Mouse (Mus musculus): ENCODE data around the gene Gm4969. TPM values are rescaled to one million over a fixed set of nuclear protein-coding genes. Genes with fewer than 3 reads are reported as not detected.

Gm4969 gene
- polyA plus RNA-seq, 1 experiment from 2014 or later = 0.30 TPM

DNA sequence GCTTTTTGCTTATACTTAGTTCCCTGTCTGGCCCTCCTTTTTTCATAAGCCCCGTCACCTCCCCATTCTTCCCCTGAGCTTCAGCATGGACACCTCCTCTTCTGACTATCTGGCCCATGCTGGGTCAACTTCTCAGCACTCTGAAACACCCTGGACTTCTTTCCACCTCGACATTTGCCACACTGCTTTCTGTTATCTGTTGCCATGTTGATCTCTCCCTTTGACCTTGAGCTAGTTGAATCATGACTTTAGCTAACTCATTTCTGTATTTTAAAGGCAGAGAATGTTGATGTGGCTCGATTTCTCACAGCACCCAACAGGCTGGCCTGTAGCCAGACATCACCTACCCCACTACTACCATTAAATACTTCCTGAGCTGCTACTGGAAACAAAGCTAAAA is 10.7 kb downstream of the Gm4969 start:
- no peak for ATAC-seq (ENCODE audit: low read depth)
- H3K36me3 ChIP-seq = no peaks in the 10 kb centered on the region
- no peak overlapping the region for H3K27ac ChIP-seq
- H3K9me3 ChIP-seq (replicated peaks) = no peaks in the 10 kb centered on the region
- peaks cover 49% of the 10 kb centered on the region for H3K27me3 ChIP-seq
- no peak for DNase-seq
- no peak overlapping the region for H3K4me2 ChIP-seq
- H3K4me1 ChIP-seq (replicated peaks) = no peaks in the 10 kb centered on the region
- H3K9ac ChIP-seq = no peak overlapping the region
- WGBS (ENCODE audit: insufficient replicate concordance) = 31% methylated on average over 3 of the region's 3 CpGs
- H3K4me3 ChIP-seq (replicated peaks) = no peak overlapping the region

DNA sequence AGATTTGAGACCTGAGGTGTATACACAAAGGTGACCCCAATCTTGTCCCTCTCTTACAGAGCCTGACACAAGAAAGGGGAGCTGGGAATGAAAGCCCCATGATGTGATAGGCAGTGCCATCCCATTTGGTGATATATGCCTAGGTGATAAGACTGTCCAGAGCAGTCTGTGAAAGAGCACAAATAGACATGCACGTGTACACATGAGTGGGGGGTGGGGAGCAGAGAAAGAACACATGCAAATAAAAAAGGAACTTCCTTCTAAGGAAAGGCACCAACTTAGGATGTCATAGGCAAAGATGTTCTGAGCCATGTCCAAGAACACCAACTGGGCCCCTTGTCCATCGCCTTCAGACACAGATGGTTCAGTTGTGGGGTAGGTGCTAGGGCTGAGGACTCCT is 13.7 kb downstream of the Gm4969 start:
- no peak overlapping the region for H3K27ac ChIP-seq
- no peaks in the 10 kb centered on the region for H3K36me3 ChIP-seq
- no peak overlapping the region for H3K4me3 ChIP-seq (replicated peaks)
- H3K4me2 ChIP-seq = no peak overlapping the region
- H3K27me3 ChIP-seq = peaks cover 58% of the 10 kb centered on the region
- H3K9me3 ChIP-seq (replicated peaks) = no peaks in the 10 kb centered on the region
- H3K4me1 ChIP-seq (replicated peaks) = no peaks in the 10 kb centered on the region
- no peak overlapping the region for H3K9ac ChIP-seq
- DNase-seq (no peak), ATAC-seq (ENCODE audit: low read depth) (no peak)
- 51% methylated on average over 2 of the region's 2 CpGs for WGBS (ENCODE audit: insufficient replicate concordance)

DNA sequence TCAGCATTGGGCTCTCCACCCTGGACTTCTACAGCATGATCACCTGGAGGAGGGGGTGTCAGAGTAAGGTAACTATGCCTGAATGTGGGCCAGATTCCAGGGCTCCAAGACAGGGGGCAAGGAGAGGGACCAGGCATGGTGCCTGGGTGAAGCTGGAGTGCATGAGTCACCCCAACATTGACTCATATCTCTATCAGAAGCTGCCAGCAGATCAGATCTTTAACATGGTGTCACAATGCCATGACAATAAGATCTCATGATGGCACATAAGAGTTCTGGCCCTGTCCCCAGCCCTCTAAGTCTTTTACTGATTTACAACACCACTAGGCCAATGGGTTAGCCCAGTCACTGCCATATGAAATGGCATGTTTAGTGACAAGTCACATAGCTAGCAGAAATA is 14.4 kb downstream of the Gm4969 start:
- Histone ChIP-seq H3K36me3 (no peaks in the 10 kb centered on the region), H3K4me2 (no peak overlapping the region), H3K4me1 (replicated peaks) (no peaks in the 10 kb centered on the region), H3K9ac (no peak overlapping the region), H3K4me3 (replicated peaks) (no peak overlapping the region), H3K27me3 (peaks cover 63% of the 10 kb centered on the region), H3K9me3 (replicated peaks) (no peaks in the 10 kb centered on the region), H3K27ac (no peak overlapping the region)
- ATAC-seq (ENCODE audit: low read depth) (no peak), DNase-seq (no peak)

DNA sequence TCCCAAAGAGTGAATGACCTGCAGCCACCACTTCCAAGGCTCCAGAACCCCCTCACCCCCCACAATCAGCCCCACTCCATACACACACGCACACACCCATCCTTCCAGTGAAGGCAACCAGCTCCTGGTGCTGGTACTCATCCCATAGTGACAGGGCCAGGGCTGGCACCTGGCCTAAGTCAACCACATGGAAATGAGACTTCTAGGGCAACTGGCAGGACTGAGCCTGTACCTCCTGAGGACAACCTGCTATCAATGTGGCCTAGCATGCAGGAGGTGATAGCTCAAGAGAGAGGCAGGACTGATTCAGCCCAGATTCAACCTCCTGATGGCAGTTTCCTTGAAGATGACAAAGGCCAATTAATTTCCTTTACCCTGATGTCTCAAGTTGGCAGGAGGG is 17.9 kb downstream of the Gm4969 start:
- H3K27me3 ChIP-seq = peaks cover 80% of the 10 kb centered on the region
- H3K4me3 ChIP-seq (replicated peaks) = no peak overlapping the region
- no peak overlapping the region for H3K27ac ChIP-seq
- ATAC-seq (ENCODE audit: low read depth) (no peak), DNase-seq (no peak)
- peaks cover 23% of the 10 kb centered on the region for H3K4me1 ChIP-seq (replicated peaks)
- no peak overlapping the region for H3K9ac ChIP-seq
- no peaks in the 10 kb centered on the region for H3K36me3 ChIP-seq
- H3K9me3 ChIP-seq (replicated peaks) = no peaks in the 10 kb centered on the region
- WGBS (ENCODE audit: insufficient replicate concordance) = 48% methylated on average over 1 of the region's 1 CpGs
- no peak overlapping the region for H3K4me2 ChIP-seq

DNA sequence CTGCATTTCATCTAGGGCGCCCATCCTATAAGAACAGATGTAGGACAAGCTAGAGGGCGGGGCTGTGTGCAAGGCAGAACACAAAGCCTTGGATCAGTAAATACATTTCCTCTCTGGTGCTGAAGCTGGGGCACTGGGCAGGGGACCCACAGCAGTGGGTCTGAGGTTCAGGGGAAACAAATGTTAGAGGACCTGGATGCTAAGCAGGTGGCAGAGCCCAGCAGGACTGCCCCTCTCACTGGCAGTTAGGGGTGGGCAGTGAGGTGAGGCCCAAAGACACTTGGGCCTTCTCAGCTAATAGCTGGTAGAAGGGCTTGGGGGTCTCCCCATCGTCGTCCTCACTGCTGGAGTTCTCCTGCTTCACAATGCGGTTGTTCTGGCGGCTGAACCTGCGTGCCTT is 19.4 kb downstream of the Gm4969 start:
- no peak overlapping the region for H3K27ac ChIP-seq
- H3K4me1 ChIP-seq (replicated peaks) = peaks cover 37% of the 10 kb centered on the region
- no peak overlapping the region for H3K4me3 ChIP-seq (replicated peaks)
- DNase-seq (no peak), ATAC-seq (ENCODE audit: low read depth) (no peak)
- no peaks in the 10 kb centered on the region for H3K36me3 ChIP-seq
- peaks cover 88% of the 10 kb centered on the region for H3K27me3 ChIP-seq
- H3K9me3 ChIP-seq (replicated peaks) = no peaks in the 10 kb centered on the region
- H3K9ac ChIP-seq = no peak overlapping the region
- 53% methylated on average over 7 of the region's 7 CpGs for WGBS (ENCODE audit: insufficient replicate concordance)
- no peak overlapping the region for H3K4me2 ChIP-seq

DNA sequence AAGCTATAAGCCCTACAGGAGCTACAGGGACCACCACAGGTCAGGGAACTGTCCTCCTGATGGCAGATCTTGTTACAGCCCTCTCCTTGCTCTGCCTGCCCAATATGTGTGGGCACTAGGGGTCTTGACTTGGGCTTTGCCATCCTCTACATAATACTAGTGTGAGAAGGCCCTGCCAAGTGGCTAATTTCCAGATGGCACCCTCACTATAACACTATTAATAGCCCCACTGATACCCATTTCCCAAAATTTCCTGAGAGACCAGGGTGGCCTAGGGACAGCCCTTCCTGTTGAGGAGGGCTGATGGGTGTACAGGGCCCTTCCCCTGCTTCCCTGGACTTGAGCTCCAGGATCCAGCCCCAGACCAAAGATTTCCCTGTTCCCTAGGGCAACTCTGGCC is 20.3 kb downstream of the Gm4969 start:
- H3K27ac ChIP-seq = no peak overlapping the region
- H3K4me2 ChIP-seq = no peak overlapping the region
- no peaks in the 10 kb centered on the region for H3K9me3 ChIP-seq (replicated peaks)
- H3K36me3 ChIP-seq = no peaks in the 10 kb centered on the region
- peaks cover 47% of the 10 kb centered on the region for H3K4me1 ChIP-seq (replicated peaks)
- no peak overlapping the region for H3K9ac ChIP-seq
- DNase-seq (no peak), ATAC-seq (ENCODE audit: low read depth) (no peak)
- H3K4me3 ChIP-seq (replicated peaks) = no peak overlapping the region
- H3K27me3 ChIP-seq = peaks cover 86% of the 10 kb centered on the region

DNA sequence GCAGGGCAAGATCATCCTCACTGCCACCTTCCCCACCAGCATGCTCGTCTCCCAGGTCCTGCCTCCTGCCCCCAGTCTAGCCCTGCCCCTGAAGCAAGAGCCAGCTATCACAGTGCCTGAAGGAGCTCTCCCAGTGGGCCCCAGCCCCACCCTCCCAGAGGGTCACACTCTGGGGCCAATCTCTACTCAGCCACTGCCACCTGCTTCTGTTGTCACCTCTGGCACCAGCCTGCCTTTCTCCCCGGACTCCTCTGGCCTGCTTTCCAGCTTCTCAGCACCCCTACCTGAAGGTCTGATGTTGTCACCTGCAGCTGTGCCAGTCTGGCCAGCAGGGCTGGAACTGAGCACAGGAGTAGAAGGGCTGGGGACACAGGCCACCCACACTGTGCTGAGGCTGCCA is 21.0 kb downstream of the Gm4969 start:
- H3K4me1 ChIP-seq (replicated peaks) = peaks cover 53% of the 10 kb centered on the region
- H3K36me3 ChIP-seq = no peaks in the 10 kb centered on the region
- no peaks in the 10 kb centered on the region for H3K9me3 ChIP-seq (replicated peaks)
- H3K4me3 ChIP-seq (replicated peaks) = no peak overlapping the region
- DNase-seq (no peak), ATAC-seq (ENCODE audit: low read depth) (no peak)
- H3K4me2 ChIP-seq = peak overlapping the region; percentile 9; the same call in 1 of the 2 replicates
- peaks cover 86% of the 10 kb centered on the region for H3K27me3 ChIP-seq
- no peak overlapping the region for H3K27ac ChIP-seq
- H3K9ac ChIP-seq = no peak overlapping the region
- whole genome bisulfite sequencing (ENCODE audit: insufficient replicate concordance) = 28% methylated on average over 2 of the region's 2 CpGs

DNA sequence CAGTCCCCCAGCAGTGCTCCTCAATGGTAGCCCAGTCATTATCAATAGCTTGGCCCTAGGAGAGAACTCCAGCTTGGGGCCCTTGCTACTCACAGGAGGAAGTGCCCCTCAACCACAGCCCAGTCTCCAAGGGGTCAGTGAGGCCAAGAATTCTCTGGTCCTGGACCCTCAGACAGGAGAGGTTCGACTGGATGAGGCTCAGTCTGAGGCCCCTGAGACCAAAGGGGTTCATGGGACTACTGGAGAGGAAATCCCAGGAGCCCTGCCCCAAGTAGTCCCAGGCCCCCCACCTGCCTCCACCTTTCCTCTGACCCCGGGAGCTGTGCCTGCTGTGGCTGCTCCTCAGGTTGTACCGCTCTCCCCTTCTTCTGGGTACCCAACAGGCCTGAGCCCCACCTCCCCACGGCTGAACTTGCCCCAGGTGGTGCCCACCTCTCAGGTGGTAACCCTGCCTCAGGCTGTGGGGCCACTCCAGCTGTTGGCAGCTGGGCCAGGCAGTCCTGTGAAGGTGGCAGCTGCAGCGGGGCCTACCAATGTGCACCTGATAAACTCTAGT is 21.7 kb downstream of the Gm4969 start:
- no peak for DNase-seq
- 53% methylated on average over 5 of the region's 5 CpGs for WGBS (ENCODE audit: insufficient replicate concordance)
- Histone ChIP-seq H3K4me2 (peak overlapping the region; percentile 97), H3K4me3 (replicated peaks) (peak overlapping the region; percentile 68; the same call in 1 of the 2 replicates), H3K9me3 (replicated peaks) (no peaks in the 10 kb centered on the region), H3K9ac (peak overlapping the region; percentile 31; the same call in 1 of the 2 replicates), H3K27me3 (peaks cover 86% of the 10 kb centered on the region), H3K27ac (no peak overlapping the region), H3K36me3 (no peaks in the 10 kb centered on the region), H3K4me1 (replicated peaks) (peaks cover 59% of the 10 kb centered on the region)
- ATAC-seq (ENCODE audit: low read depth) = no peak

DNA sequence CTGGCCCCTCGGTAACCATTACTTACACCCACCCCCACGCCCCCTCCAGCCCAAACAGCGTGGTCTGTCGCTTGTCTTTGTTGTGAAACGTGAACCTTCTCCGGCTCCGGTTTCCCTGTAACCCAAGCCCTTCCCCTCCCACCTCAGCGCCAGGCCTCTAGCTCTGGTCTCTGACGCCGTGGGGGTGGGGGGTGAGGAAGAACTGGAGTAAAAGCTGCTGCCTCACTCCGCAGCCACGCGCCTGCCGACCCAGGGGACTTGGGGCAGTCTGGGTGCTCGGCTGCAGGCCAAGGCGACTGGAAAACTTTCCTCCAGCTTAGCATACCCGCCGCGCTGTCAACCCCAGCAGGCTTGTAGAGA is 22.4 kb downstream of the Gm4969 start:
- Histone ChIP-seq H3K4me3 (replicated peaks) (peak overlapping the region; percentile 68), H3K36me3 (no peaks in the 10 kb centered on the region), H3K27ac (0 out of 2 replicates have a peak overlapping the region, but pooled peaks have one; percentile 82), H3K4me1 (replicated peaks) (peaks cover 59% of the 10 kb centered on the region), H3K9ac (peak overlapping the region; percentile 75), H3K9me3 (replicated peaks) (no peaks in the 10 kb centered on the region), H3K4me2 (peak overlapping the region; percentile 97), H3K27me3 (peaks cover 90% of the 10 kb centered on the region)
- ATAC-seq (ENCODE audit: low read depth) = no peak
- DNase-seq = no peak
- WGBS (ENCODE audit: insufficient replicate concordance) = 2% methylated on average over 19 of the region's 19 CpGs

DNA sequence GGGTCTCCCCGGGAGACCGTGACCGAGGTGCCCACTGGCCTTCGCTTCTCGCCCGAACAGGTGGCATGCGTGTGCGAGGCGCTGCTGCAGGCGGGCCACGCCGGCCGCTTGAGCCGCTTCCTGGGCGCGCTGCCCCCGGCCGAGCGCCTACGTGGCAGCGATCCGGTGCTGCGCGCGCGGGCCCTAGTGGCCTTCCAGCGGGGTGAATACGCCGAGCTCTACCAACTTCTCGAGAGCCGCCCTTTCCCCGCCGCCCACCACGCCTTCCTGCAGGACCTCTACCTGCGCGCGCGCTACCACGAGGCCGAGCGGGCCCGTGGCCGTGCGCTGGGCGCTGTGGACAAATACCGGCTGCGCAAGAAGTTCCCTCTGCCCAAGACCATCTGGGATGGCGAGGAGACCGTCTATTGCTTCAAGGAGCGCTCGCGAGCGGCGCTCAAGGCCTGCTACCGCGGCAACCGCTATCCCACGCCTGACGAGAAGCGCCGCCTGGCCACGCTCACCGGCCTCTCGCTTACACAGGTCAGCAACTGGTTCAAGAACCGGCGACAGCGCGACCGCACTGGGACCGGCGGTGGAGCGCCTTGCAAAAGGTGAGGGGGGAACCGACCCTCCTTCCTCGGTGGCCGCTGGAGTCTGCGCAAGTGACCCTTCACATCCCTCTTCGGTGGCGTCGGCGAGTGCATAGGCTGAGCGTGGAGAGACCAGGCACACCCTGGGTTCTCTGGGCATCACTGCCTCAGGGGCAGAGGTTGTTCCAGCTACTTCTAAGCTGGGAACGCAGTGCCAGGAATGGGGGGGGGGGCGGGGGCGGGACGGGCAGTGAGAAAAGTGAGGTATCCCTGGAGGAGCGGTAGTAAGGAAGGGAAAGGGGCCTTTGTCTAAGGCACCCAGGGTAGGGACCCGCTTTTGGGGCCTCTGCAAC is 23.1 kb downstream of the Gm4969 start:
- Histone ChIP-seq H3K9me3 (replicated peaks) (no peaks in the 10 kb centered on the region), H3K4me2 (peak overlapping the region; percentile 97), H3K27me3 (peaks cover 90% of the 10 kb centered on the region), H3K4me3 (replicated peaks) (peak overlapping the region; percentile 68), H3K9ac (peak overlapping the region; percentile 75), H3K4me1 (replicated peaks) (peaks cover 59% of the 10 kb centered on the region), H3K27ac (peak overlapping the region; percentile 82), H3K36me3 (no peaks in the 10 kb centered on the region)
- WGBS (ENCODE audit: insufficient replicate concordance) = 1% methylated on average over 84 of the region's 87 CpGs
- no peak for DNase-seq
- ATAC-seq (ENCODE audit: low read depth) = no peak

DNA sequence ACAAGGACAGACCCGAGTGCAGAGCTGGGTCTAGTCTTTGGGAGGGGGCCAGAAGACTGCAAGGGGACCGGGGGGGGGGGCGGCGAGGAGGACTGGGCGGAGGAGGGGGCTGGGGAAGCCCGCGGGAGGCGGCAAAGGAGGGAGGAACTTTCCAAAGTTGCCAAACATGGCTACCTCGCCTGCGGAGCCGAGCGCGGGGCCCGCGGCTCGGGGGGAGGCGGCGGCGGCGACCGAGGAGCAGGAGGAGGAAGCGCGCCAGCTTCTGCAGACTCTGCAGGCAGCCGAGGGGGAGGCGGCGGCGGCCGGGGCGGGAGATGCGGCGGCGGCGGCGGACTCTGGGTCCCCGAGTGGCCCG is 23.7 kb downstream of the Gm4969 start, which contains the start of gene Six5:
TSS of gene Six5 (plus strand) at position 124 of the 355 bp plus-strand sequence.
- peak within 1 kb of the TSS; percentile 97 for H3K4me2 ChIP-seq
- peaks cover 93% of the 10 kb centered on the region for H3K27me3 ChIP-seq
- DNase-seq (no peak), ATAC-seq (ENCODE audit: low read depth) (no peak)
- H3K9ac ChIP-seq = peak within 1 kb of the TSS; percentile 75
- peak within 1 kb of the TSS; percentile 82 for H3K27ac ChIP-seq
- H3K36me3 ChIP-seq = no peaks in the 10 kb centered on the region
- H3K4me1 ChIP-seq (replicated peaks) = peaks cover 59% of the 10 kb centered on the region
- WGBS (ENCODE audit: insufficient replicate concordance) = under 1% methylated on average over 17 of the region's 36 CpGs
- peak within 1 kb of the TSS; percentile 68 for H3K4me3 ChIP-seq (replicated peaks)
- H3K9me3 ChIP-seq (replicated peaks) = no peaks in the 10 kb centered on the region

All from liver, embryonic 13.5 days (tissue).